Mouse (Mus musculus) cortical plate, adult 2 months (tissue): Measurements from ENCODE around the gene Tmprss12. TPM values are rescaled to one million over a fixed set of nuclear protein-coding genes. Genes with fewer than 3 reads are reported as not detected.
"Not testable (repeated sequence)": the region's sequence is repeated elsewhere in the genome, so short reads cannot be mapped to it uniquely, and the experiment has no call there.

Source experiments
- H3K27ac ChIP-seq: fragments of 200-500 bp; 2 replicates; pipeline ENCODE4 v1.5.1; 2012; ENCODE audit warnings: low read length, control low read depth, inconsistent platforms; ENCODE audit not compliant: insufficient read depth
- H3K4me1 ChIP-seq: fragments of 200-500 bp; 2 replicates; pipeline ENCODE4 v1.6.1; 2011; ENCODE audit warnings: low read length; ENCODE audit not compliant: control insufficient read depth, insufficient read depth
- H3K4me3 ChIP-seq: fragments of 200-500 bp; 2 replicates; pipeline ENCODE4 v1.5.1; 2011; ENCODE audit warnings: mild to moderate bottlenecking, low read length, control low read depth; ENCODE audit not compliant: insufficient read depth
- CTCF ChIP-seq: fragments of 200-500 bp; IDR thresholded peaks from 2 replicates; pipeline ENCODE4 v1.5.1; 2011; ENCODE audit warnings: mild to moderate bottlenecking, control low read depth, low read length; ENCODE audit not compliant: insufficient read depth; ENCODE audit errors: extremely low read depth
- POLR2A ChIP-seq: fragments of 200-500 bp; IDR thresholded peaks from 2 replicates; pipeline ENCODE4 v1.6.1; 2011; ENCODE audit warnings: mild to moderate bottlenecking, low read length, control low read depth; ENCODE audit not compliant: insufficient read depth; ENCODE audit errors: extremely low read depth
- polyA plus RNA-seq: library from polyadenylated mRNA; depleted of rRNA; stranded (reverse); fragments of >200 nt; gene quantifications from 2 replicates; pipeline ENCODE4 v1.2.3, GENCODE M21; 2012

Tmprss12 gene
- polyA plus RNA-seq, 1 experiment, result not detected

- H3K4me3 ChIP-seq, result no peak overlapping the region
- TF ChIP-seq CTCF (no peak), POLR2A (no peak)
- peaks cover 4% of the 10 kb centered on the region; the same call in 1 of the 2 replicates for H3K4me1 ChIP-seq
- H3K27ac ChIP-seq, result no peak overlapping the region
Observed at GRCm38 (mm10) chr15:100251153-100251780, 29.4 kb upstream of the Tmprss12 start.

- no peak overlapping the region for H3K27ac ChIP-seq
- TF ChIP-seq CTCF (no peak), POLR2A (no peak)
- 0 out of 2 replicates have a peak, but pooled peaks cover 2% of the 10 kb centered on the region for H3K4me1 ChIP-seq
- H3K4me3 ChIP-seq, result no peak overlapping the region
Observed at GRCm38 (mm10) chr15:100256386-100256785, 24.3 kb upstream of the Tmprss12 start.

- Histone ChIP-seq H3K4me3 (no peak overlapping the region), H3K27ac (no peak overlapping the region), H3K4me1 (no peaks in the 10 kb centered on the region)
- TF ChIP-seq CTCF, result no peak
- TF ChIP-seq POLR2A, result no peak
Observed at GRCm38 (mm10) chr15:100257305-100257704, 23.3 kb upstream of the Tmprss12 start.

- Histone ChIP-seq H3K27ac (no peak overlapping the region), H3K4me1 (no peaks in the 10 kb centered on the region), H3K4me3 (no peak overlapping the region)
- TF ChIP-seq CTCF, result no peak
- TF ChIP-seq POLR2A, result no peak
Observed at GRCm38 (mm10) chr15:100258646-100259425, 21.8 kb upstream of the Tmprss12 start.

GRCm38 (mm10) chr15:100260351-100260750 is 20.3 kb upstream of the Tmprss12 start:
- H3K27ac ChIP-seq, H3K4me3 ChIP-seq, H3K4me1 ChIP-seq: not testable (repeated sequence)

GRCm38 (mm10) chr15:100263246-100263905 is 17.3 kb upstream of the Tmprss12 start:
- TF ChIP-seq CTCF, result 0 out of 2 replicates have a peak, but pooled peaks have one; percentile 18
- no peak for TF ChIP-seq POLR2A
- Histone ChIP-seq H3K4me1 (no peaks in the 10 kb centered on the region), H3K4me3 (no peak overlapping the region), H3K27ac (no peak overlapping the region)

GRCm38 (mm10) chr15:100265586-100266325 is 14.9 kb upstream of the Tmprss12 start:
- Histone ChIP-seq H3K4me1 (no peaks in the 10 kb centered on the region), H3K27ac (no peak overlapping the region), H3K4me3 (no peak overlapping the region)
- TF ChIP-seq POLR2A, result no peak
- no peak for TF ChIP-seq CTCF

- no peak overlapping the region for H3K27ac ChIP-seq
- TF ChIP-seq POLR2A (no peak), CTCF (no peak)
- H3K4me1 ChIP-seq, result no peaks in the 10 kb centered on the region
- no peak overlapping the region for H3K4me3 ChIP-seq
Observed at GRCm38 (mm10) chr15:100268916-100269315, 11.7 kb upstream of the Tmprss12 start.

GRCm38 (mm10) chr15:100269776-100270175 is 10.9 kb upstream of the Tmprss12 start:
- TF ChIP-seq CTCF (no peak), POLR2A (no peak)
- no peak overlapping the region for H3K4me3 ChIP-seq
- H3K4me1 ChIP-seq, result no peaks in the 10 kb centered on the region
- no peak overlapping the region for H3K27ac ChIP-seq

GRCm38 (mm10) chr15:100270609-100271008 is 10.0 kb upstream of the Tmprss12 start:
- H3K4me1 ChIP-seq, H3K27ac ChIP-seq, H3K4me3 ChIP-seq: not testable (repeated sequence)
